Mouse (Mus musculus) embryonic stem cell, embryonic (primary cell): Measurements from ENCODE around the gene Draxin.

ENCODE experiments used
- CTCF ChIA-PET, 4 experiments: fragments of 300-600 bp in 2 of 4; fragments of 350-600 bp in 2 of 4; sonication (Branson Sonifier 250); formaldehyde crosslinking; loops; one replicate each; lab custom pipeline; 2022; ENCODE audit warnings: inconsistent platforms in 2 of 4; lab: Charles Lee
- POLR2A ChIA-PET, 4 experiments: fragments of 300-600 bp in 2 of 4; fragments of 350-600 bp in 2 of 4; sonication (Branson Sonifier 250); formaldehyde crosslinking; loops; one replicate each; lab custom pipeline; 2022; ENCODE audit warnings: antibody characterized with exemption in 4 of 4, inconsistent platforms in 1 of 4; lab: Charles Lee

Draxin gene

GRCm38 (mm10) chr4:148075259-148075658 lies 55.2 kb downstream of the Draxin start:
- POLR2A ChIA-PET = interaction anchor here (0.6 to 4.7 kb wide), 47 partner anchors 9 to 134 kb away, joined by 3 to 89 read pairs (median 5); partner anchors contain the start of genes Agtrap (in 2 of the 4), Clcn6 (in 2 of the 4), Mthfr (in 2 of the 4) and Fbxo2 (in 1 of the 4)
- CTCF ChIA-PET = interaction anchor here (0.7 to 2.4 kb wide), 19 partner anchors 9 to 305 kb away, joined by 3 to 11 read pairs (median 4); partner anchors contain the start of gene Disp3 (in 1 of the 4)

DNA sequence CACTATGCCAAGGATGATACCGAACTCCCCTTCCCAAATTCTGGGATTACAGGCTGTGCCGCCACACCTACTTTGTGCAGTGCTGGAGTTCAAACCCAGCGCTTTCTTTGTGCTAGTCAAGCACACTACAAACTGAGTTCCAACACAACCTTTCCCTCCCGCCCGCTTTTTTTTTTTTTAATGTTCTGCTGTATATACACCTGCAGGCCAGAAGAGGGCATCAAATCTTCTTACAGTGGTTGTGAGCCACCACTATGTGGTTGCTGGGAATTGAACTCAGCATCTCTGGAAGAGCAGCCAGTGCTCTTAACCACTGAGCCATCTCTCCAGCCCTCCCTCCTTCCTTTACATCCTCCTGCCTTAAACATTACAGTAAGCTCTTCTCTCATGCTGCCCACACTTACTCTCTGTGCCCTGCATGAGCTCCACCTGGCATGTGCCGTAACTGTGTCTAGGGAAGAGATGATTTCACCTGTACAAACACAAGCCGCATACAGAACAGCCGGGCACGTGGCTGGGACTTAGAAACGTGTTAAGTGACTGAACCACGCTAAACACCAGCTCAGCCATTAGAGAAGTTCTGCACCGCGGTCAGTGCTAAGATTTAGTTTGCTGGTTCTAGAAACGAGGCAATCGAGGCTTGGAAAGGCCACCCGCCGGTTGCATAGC lies 55.8 kb downstream of the Draxin start:
- ChIA-PET CTCF (interaction anchor here (0.7 to 2.4 kb wide), 20 partner anchors 9 to 306 kb away, joined by 3 to 11 read pairs (median 4); partner anchors contain the start of gene Disp3 (in 1 of the 4)), POLR2A (interaction anchor here (0.6 to 4.7 kb wide), 41 partner anchors 8 to 133 kb away, joined by 3 to 89 read pairs (median 5); partner anchors contain the start of genes Agtrap (in 2 of the 4), Clcn6 (in 2 of the 4), Mthfr (in 2 of the 4) and Fbxo2 (in 1 of the 4))

DNA sequence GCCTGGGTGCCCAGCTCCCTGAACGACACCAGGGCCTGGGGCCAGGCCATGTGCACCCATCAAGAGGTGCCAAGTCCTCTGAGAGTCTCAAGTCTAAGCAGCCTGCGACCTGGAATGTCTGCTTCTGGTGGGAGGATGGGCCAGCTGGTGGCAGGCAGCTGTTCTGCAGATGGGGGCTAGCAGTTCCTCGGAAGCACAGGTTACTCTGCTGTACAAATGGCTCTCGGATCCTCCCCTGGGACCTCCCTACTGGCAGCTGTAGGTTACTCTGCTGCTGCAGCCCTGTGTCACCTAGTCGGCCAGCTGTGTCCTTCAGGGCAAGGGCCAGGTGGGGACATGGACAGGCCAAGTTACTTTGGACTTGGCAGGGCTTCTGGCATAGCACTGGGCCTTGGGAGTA lies 59.0 kb downstream of the Draxin start:
- POLR2A ChIA-PET = interaction anchor here in 3 of 4 experiments (0.6 to 2.4 kb wide), 17 partner anchors 11 to 111 kb away, joined by 3 to 13 read pairs (median 3); partner anchors contain the start of gene Mthfr (in 1 of the 3)
- CTCF ChIA-PET = interaction anchor here in 1 of 4 experiments (0.8 to 1.4 kb wide), 3 partner anchors 9 to 81 kb away, joined by 3 to 5 read pairs (median 3); partner anchors contain the start of gene Fbxo6

GRCm38 (mm10) chr4:148069602-148070218 lies 60.8 kb downstream of the Draxin start:
- CTCF ChIA-PET = interaction anchor here in 2 of 4 experiments (0.5 to 1.4 kb wide), 6 partner anchors 11 to 116 kb away, joined by 3 to 4 read pairs (median 4); no protein-coding TSS in a partner anchor
- POLR2A ChIA-PET = interaction anchor here in 1 of 4 experiments (1.2 to 1.3 kb wide), 2 partner anchors 10 to 13 kb away, joined by 3 to 8 read pairs; no protein-coding TSS in a partner anchor

DNA sequence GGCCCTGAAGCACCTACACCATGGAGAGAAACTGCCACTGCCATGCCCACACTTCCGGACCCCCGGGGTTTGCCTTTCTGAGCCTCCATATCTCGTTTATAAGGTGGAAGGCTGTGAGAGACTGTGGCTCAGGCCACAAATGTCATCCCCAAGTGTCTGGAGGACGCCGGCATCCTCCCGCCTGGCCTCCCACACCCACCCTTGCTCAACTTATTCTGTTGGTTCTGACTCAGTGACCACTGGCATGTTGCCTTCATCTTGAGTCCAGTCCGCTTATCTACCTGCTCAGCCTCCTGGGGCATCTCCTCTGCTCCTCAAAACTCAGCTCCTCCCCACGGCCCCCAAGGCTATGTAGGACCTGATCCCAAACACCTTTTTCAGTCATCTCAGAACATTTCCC lies 63.2 kb downstream of the Draxin start:
- POLR2A ChIA-PET = interaction anchor here in 2 of 4 experiments (1.1 to 34.0 kb wide), 7 partner anchors 8 to 126 kb away, joined by 3 to 812 read pairs (median 5); partner anchors contain the start of genes Clcn6 (in 1 of the 2), Fbxo6 (in 1 of the 2) and Mthfr (in 1 of the 2)
- CTCF ChIA-PET = interaction anchor here in 2 of 4 experiments (0.7 to 2.2 kb wide), 4 partner anchors 15 to 271 kb away, joined by 3 to 9 read pairs (median 5); no protein-coding TSS in a partner anchor

- ChIA-PET CTCF (interaction anchor here (0.5 to 2.4 kb wide), 25 partner anchors 8 to 148 kb away, joined by 3 to 11 read pairs (median 4); partner anchors contain the start of gene Agtrap (in 1 of the 4)), POLR2A (interaction anchor here in 3 of 4 experiments (0.6 to 34.0 kb wide), 30 partner anchors 9 to 1505 kb away, joined by 3 to 812 read pairs (median 4); partner anchors contain the start of genes Clcn6 (in 3 of the 3), Mthfr (in 3 of the 3), Agtrap (in 1 of the 3) and Fbxo44 (in 1 of the 3))
These were observed 64.1 kb downstream of the Draxin start for GRCm38 (mm10) chr4:148066401-148066744.

GRCm38 (mm10) chr4:148065702-148066400 lies 64.6 kb downstream of the Draxin start:
- ChIA-PET CTCF (interaction anchor here (0.5 to 2.4 kb wide), 39 partner anchors 8 to 160 kb away, joined by 3 to 11 read pairs (median 4); partner anchors contain the start of genes Agtrap (in 1 of the 4), Clcn6 (in 1 of the 4) and Fbxo6 (in 1 of the 4)), POLR2A (interaction anchor here in 3 of 4 experiments (0.6 to 34.0 kb wide), 33 partner anchors 9 to 1506 kb away, joined by 3 to 812 read pairs (median 3); partner anchors contain the start of genes Clcn6 (in 3 of the 3), Mthfr (in 3 of the 3), Agtrap (in 1 of the 3) and Exosc10 (in 1 of the 3))

- POLR2A ChIA-PET = interaction anchor here (0.7 to 34.0 kb wide), 13 partner anchors 9 to 210 kb away, joined by 3 to 812 read pairs (median 5); partner anchors contain the start of genes Clcn6 (in 2 of the 4) and Mthfr (in 2 of the 4)
- CTCF ChIA-PET = interaction anchor here in 3 of 4 experiments (0.5 to 4.0 kb wide), 14 partner anchors 10 to 284 kb away, joined by 3 to 14 read pairs (median 3); no protein-coding TSS in a partner anchor
These were observed 69.4 kb downstream of the Draxin start for GRCm38 (mm10) chr4:148061086-148061480.

DNA sequence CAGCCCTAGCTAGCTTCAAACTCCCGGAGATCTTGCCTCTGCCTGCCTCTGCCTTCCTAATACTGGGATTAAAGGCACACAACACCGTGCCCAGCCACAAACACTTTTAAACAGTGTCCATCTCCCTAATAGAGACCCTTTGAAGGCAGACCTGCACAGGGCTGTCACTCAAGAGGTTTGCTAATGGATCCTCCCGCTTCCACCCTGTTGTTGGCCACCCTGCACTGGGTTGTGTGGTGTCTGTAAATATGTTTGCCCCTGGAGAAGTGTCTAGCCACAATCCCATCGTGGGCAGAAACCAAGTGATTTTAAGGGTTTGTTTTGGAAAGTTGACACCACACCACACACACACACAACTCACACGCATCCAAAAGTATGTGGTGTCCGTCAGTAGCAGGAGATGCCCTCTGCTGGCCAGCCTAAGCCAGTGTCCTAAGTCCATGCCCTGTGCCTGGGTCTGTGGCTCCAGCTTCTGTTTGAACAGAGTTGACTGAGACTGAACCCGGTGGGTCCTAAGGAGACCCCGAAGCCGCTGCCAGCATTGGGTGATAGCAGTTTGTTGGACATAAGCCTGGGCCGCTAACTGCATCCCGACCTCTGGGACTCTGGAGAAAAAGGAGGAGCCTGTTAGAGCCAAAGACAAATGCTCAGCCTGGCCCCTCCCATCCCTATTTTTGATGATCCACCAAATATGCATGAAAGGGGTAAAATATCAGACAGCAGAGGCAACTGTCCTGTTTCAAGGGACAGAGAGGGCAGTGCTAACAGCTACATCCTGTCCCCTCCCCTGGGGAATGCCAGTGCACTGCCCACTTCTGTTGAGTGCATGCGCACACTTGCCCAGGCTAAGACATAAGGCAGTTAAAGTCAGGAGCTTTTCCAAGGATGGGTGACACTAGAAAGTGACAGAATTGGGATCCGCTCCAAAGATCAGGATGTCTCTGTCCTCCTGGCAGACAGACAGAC lies 70.1 kb downstream of the Draxin start:
- CTCF ChIA-PET = interaction anchor here in 3 of 4 experiments (0.5 to 4.0 kb wide), 18 partner anchors 9 to 110 kb away, joined by 3 to 14 read pairs (median 3); no protein-coding TSS in a partner anchor
- POLR2A ChIA-PET = interaction anchor here (0.7 to 34.0 kb wide), 13 partner anchors 8 to 211 kb away, joined by 3 to 812 read pairs (median 5); partner anchors contain the start of genes Clcn6 (in 2 of the 4) and Mthfr (in 2 of the 4)

DNA sequence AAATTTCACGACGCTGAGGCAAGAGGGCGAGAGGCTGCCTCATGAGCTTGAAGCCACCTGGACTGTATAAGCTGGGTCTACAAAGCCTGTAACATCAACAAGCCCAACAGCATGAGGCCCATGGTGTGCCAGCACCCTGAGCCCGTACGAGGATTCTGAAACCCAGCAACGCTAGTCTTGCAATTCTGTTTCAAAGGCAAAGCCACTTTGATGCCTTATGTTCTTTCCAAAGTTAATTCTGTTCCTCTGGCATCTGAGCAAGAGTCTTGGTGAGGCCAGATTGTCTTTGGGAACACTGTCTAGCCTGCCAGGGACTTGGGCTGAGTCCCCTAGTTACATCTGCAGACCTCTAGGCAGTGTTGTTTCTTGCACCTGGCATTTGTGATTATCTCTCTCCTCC lies 71.5 kb downstream of the Draxin start:
- ChIA-PET POLR2A (interaction anchor here in 2 of 4 experiments (0.7 to 34.0 kb wide), 11 partner anchors 10 to 47 kb away, joined by 3 to 812 read pairs (median 6); partner anchors contain the start of genes Clcn6 (in 2 of the 2), Mthfr (in 2 of the 2) and Agtrap (in 1 of the 2)), CTCF (interaction anchor here in 2 of 4 experiments (0.9 to 4.0 kb wide), 8 partner anchors 7 to 111 kb away, joined by 3 to 14 read pairs (median 4); no protein-coding TSS in a partner anchor)

DNA sequence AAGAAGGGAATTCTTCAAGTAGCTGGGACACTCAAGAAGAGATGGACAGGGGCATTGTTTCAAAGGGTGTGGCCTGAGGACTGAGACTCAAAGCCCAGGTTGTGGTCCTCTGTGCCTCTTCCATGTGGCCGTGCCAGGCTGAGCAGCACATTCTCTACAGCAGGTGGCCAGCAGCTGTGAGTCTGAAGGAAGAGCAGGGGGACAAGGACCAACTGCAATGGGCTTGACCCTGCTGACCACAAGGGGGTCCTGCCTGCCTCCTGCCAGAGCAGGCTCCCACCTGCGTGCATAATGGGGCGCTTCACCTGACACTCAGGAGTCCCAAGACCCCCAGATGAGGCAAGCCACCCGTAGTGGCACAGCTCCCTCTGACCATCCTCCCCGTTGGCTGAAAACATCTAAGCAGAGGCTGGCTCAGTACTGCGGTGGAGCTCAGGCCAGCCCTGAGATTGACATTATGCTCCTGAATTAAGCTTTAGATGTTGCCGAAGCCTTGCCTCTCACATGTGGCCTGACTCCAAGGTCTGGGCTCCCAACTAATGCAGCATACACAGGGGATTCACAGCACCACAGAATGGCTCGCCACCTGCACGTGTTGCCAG lies 72.2 kb downstream of the Draxin start:
- CTCF ChIA-PET = interaction anchor here in 2 of 4 experiments (0.5 to 4.0 kb wide), 10 partner anchors 8 to 407 kb away, joined by 3 to 14 read pairs (median 3); partner anchors contain the start of genes Clcn6 (in 1 of the 2) and Mthfr (in 1 of the 2)
- POLR2A ChIA-PET = interaction anchor here in 3 of 4 experiments (0.8 to 34.0 kb wide), 12 partner anchors 10 to 43 kb away, joined by 3 to 812 read pairs (median 5); partner anchors contain the start of genes Clcn6 (in 2 of the 3) and Mthfr (in 2 of the 3)

DNA sequence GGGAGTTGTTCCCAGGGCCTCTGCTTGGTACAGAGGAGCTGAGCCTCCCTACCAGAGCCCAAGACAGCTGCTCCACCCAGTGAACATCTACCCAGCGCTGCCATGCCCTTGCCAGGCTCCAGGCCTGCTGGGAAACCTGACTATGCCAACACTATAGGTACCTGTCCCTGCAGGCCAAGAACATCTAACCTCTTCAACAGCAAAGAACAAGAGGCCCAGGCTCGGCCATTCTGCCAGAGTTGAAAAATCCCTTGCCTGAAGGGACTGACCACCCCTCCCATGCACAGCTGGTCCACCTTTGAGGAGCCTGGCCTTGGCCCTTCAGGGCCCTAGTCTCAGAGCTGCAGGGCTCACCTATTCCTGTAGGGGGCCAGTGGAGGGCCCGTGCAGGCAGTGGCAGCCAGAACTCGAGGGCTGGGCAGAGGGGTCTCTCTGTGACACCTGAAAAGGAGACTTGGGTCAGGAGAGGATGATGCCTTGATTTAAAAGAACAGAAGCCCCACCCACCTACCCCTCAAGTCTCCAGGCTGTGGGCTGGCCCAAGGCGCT lies 72.8 kb downstream of the Draxin start:
- POLR2A ChIA-PET = interaction anchor here in 3 of 4 experiments (0.7 to 34.0 kb wide), 14 partner anchors 10 to 94 kb away, joined by 3 to 812 read pairs (median 5); partner anchors contain the start of genes Clcn6 (in 2 of the 3), Mthfr (in 2 of the 3) and Fbxo6 (in 1 of the 3)
- CTCF ChIA-PET = interaction anchor here in 2 of 4 experiments (0.5 to 4.0 kb wide), 10 partner anchors 9 to 408 kb away, joined by 3 to 14 read pairs (median 3); partner anchors contain the start of genes Clcn6 (in 1 of the 2) and Mthfr (in 1 of the 2)

GRCm38 (mm10) chr4:148056801-148057200 lies 73.7 kb downstream of the Draxin start:
- POLR2A ChIA-PET = interaction anchor here in 2 of 4 experiments (1.7 to 34.0 kb wide), 4 partner anchors 16 to 27 kb away, joined by 7 to 812 read pairs (median 14); partner anchors contain the start of genes Clcn6 (in 2 of the 2) and Mthfr (in 2 of the 2)
- CTCF ChIA-PET = no interaction called here

GRCm38 (mm10) chr4:148056246-148056645 lies 74.3 kb downstream of the Draxin start:
- POLR2A ChIA-PET = interaction anchor here in 3 of 4 experiments (0.5 to 34.0 kb wide), 5 partner anchors 15 to 821 kb away, joined by 3 to 812 read pairs (median 8); partner anchors contain the start of genes Clcn6 (in 2 of the 3) and Mthfr (in 2 of the 3)

More at GRCm38 (mm10) chr4:148056246-148056645, 74.3 kb downstream of the Draxin start:
- CTCF ChIA-PET = no interaction called here
